Mouse (Mus musculus) MEL (cell line): Measurements from ENCODE around the gene Map3k1. TPM values are rescaled to one million over a fixed set of nuclear protein-coding genes. Genes with fewer than 3 reads are reported as not detected.
A peak's percentile ranks its signal among the peaks of the same experiment; 100 is the strongest.

Experiments
- DNase-seq: peaks from one replicate; pipeline ENCODE4 v3.0.0; 2011; ENCODE audit warnings: low read depth, low spot score
- H3K27ac ChIP-seq: 2 replicates; pipeline ENCODE4 v1.5.1; 2012; ENCODE audit warnings: low read depth, mild to moderate bottlenecking, control low read depth, low read length, moderate library complexity; ENCODE audit not compliant: control insufficient read depth
- H3K27me3 ChIP-seq, 2 experiments: fragments of 150-350 bp in 1 of 2; sonication (generic) in 1 of 2; 2 replicates each; pipeline ENCODE4 v1.6.1; 2012; ENCODE audit warnings: low read length in 2 of 2, mild to moderate bottlenecking in 2 of 2, improper control_type of control experiment in 1 of 2, moderate library complexity in 1 of 2; ENCODE audit not compliant: insufficient read depth in 2 of 2, control insufficient read depth in 1 of 2
- H3K36me3 ChIP-seq, 2 experiments: 2 replicates each; pipeline ENCODE4 v1.6.1; 2012 to 2014; ENCODE audit warnings: low read length in 2 of 2, improper control_type of control experiment in 1 of 2, inconsistent platforms in 1 of 2, mild to moderate bottlenecking in 1 of 2; ENCODE audit not compliant: insufficient read depth in 2 of 2, control insufficient read depth in 1 of 2
- H3K4me1 ChIP-seq, 2 experiments: fragments of 150-350 bp in 1 of 2; sonication (generic) in 1 of 2; 2 replicates each; pipeline ENCODE4 v1.6.1; 2012; ENCODE audit warnings: low read length in 2 of 2, improper control_type of control experiment in 1 of 2, mild to moderate bottlenecking in 1 of 2; ENCODE audit not compliant: insufficient read depth in 2 of 2, control insufficient read depth in 1 of 2
- H3K4me3 ChIP-seq, 2 experiments: fragments of 150-350 bp in 1 of 2; sonication (generic) in 1 of 2; 2 replicates each; pipeline ENCODE4 v1.5.1; 2012; ENCODE audit warnings: low read depth in 2 of 2, low read length in 2 of 2, mild to moderate bottlenecking in 2 of 2, moderate library complexity in 2 of 2, control low read depth in 1 of 2, improper control_type of control experiment in 1 of 2; ENCODE audit not compliant: control insufficient read depth in 1 of 2, insufficient read depth in 1 of 2
- H3K79me2 ChIP-seq: 2 replicates; pipeline ENCODE4 v1.6.1; 2012; ENCODE audit warnings: mild to moderate bottlenecking, low read length, moderate library complexity; ENCODE audit not compliant: control insufficient read depth, poor library complexity, insufficient read depth
- H3K9ac ChIP-seq: 2 replicates; pipeline ENCODE4 v1.6.1; 2012; ENCODE audit warnings: low read depth, mild to moderate bottlenecking, control low read depth, low read length, moderate library complexity; ENCODE audit not compliant: control insufficient read depth, poor library complexity, severe bottlenecking
- H3K9me3 ChIP-seq: fragments of 150-350 bp; sonication (generic); replicated peaks from 2 replicates; pipeline ENCODE4 v1.6.1; 2012; ENCODE audit warnings: mild to moderate bottlenecking, low read length, improper control_type of control experiment, moderate library complexity; ENCODE audit not compliant: insufficient read depth
- BHLHE40 ChIP-seq: IDR thresholded peaks from 2 replicates; pipeline ENCODE4 v1.6.1; 2012; ENCODE audit warnings: low read depth, mild to moderate bottlenecking, inconsistent platforms, low read length, improper control_type of control experiment, borderline replicate concordance
- CHD1 ChIP-seq: IDR thresholded peaks from 2 replicates; pipeline ENCODE4 v1.6.1; 2012; ENCODE audit warnings: low read depth, mild to moderate bottlenecking, inconsistent platforms, low read length, improper control_type of control experiment
- CTCF ChIP-seq, 3 experiments: IDR thresholded peaks in 2 of 3; conservative IDR thresholded peaks in 1 of 3; 2 replicates each; pipeline ENCODE4 v1.5.1; 2011 to 2012; ENCODE audit warnings: low read length in 3 of 3, low read depth in 2 of 3, mild to moderate bottlenecking in 2 of 3, improper control_type of control experiment in 1 of 3, inconsistent platforms in 1 of 3, mixed read lengths in 1 of 3, moderate library complexity in 1 of 3; ENCODE audit not compliant: control insufficient read depth in 1 of 3, insufficient read depth in 1 of 3, poor library complexity in 1 of 3, severe bottlenecking in 1 of 3
- E2F4 ChIP-seq: IDR thresholded peaks from 2 replicates; pipeline ENCODE4 v1.6.1; 2011; ENCODE audit warnings: low read depth, low read length, improper control_type of control experiment, borderline replicate concordance
- ELF1 ChIP-seq: IDR thresholded peaks from 2 replicates; pipeline ENCODE4 v1.6.1; 2014; ENCODE audit warnings: low read depth, mild to moderate bottlenecking, inconsistent platforms, low read length, improper control_type of control experiment, moderate library complexity
- EP300 ChIP-seq, 2 experiments: IDR thresholded peaks; 2 replicates each; pipeline ENCODE4 v1.6.1; 2011; ENCODE audit warnings: improper control_type of control experiment in 2 of 2, low read length in 2 of 2, low read depth in 1 of 2, mild to moderate bottlenecking in 1 of 2
- ETS1 ChIP-seq: IDR thresholded peaks from 2 replicates; pipeline ENCODE4 v1.6.1; 2012; ENCODE audit warnings: low read depth, mild to moderate bottlenecking, inconsistent platforms, low read length, improper control_type of control experiment, moderate library complexity
- GABPA ChIP-seq: IDR thresholded peaks from 2 replicates; pipeline ENCODE4 v1.6.1; 2012; ENCODE audit warnings: low read depth, mild to moderate bottlenecking, inconsistent platforms, low read length, improper control_type of control experiment, moderate library complexity
- HCFC1 ChIP-seq: IDR thresholded peaks from 2 replicates; pipeline ENCODE4 v1.6.1; 2012; ENCODE audit warnings: low read depth, mild to moderate bottlenecking, inconsistent platforms, low read length, improper control_type of control experiment, moderate library complexity
- JUND ChIP-seq: IDR thresholded peaks from 2 replicates; pipeline ENCODE4 v1.6.1; 2011; ENCODE audit warnings: low read depth, mild to moderate bottlenecking, improper control_type of control experiment, low read length
- KAT2A ChIP-seq: conservative IDR thresholded peaks from 2 replicates; pipeline ENCODE4 v1.6.1; 2012; ENCODE audit warnings: low read depth, low read length, improper control_type of control experiment, inconsistent platforms
- MAFK ChIP-seq: IDR thresholded peaks from 2 replicates; pipeline ENCODE4 v1.6.1; 2011; ENCODE audit warnings: low read depth, mild to moderate bottlenecking, low read length, improper control_type of control experiment, borderline replicate concordance
- MAX ChIP-seq: IDR thresholded peaks from 2 replicates; pipeline ENCODE4 v1.6.1; 2011; ENCODE audit warnings: low read length, improper control_type of control experiment
- MAZ ChIP-seq: IDR thresholded peaks from 2 replicates; pipeline ENCODE4 v1.6.1; 2012; ENCODE audit warnings: low read depth, mild to moderate bottlenecking, inconsistent platforms, low read length, improper control_type of control experiment
- MEF2A ChIP-seq: IDR thresholded peaks from 2 replicates; pipeline ENCODE4 v1.6.1; 2014; ENCODE audit warnings: low read depth, mild to moderate bottlenecking, inconsistent platforms, low read length, improper control_type of control experiment; ENCODE audit not compliant: poor library complexity, insufficient replicate concordance, severe bottlenecking; ENCODE audit errors: extremely low read depth
- MYB ChIP-seq: IDR thresholded peaks from 2 replicates; pipeline ENCODE4 v1.6.1; 2011; ENCODE audit warnings: mild to moderate bottlenecking, low read depth, low read length, improper control_type of control experiment
- MYC ChIP-seq: IDR thresholded peaks from 2 replicates; pipeline ENCODE4 v1.6.1; 2011; ENCODE audit warnings: low read depth, mild to moderate bottlenecking, low read length, improper control_type of control experiment, moderate library complexity
- NELFE ChIP-seq: IDR thresholded peaks from 2 replicates; pipeline ENCODE4 v1.6.1; 2011; ENCODE audit warnings: low read depth, low read length, improper control_type of control experiment
- NRF1 ChIP-seq: IDR thresholded peaks from 2 replicates; pipeline ENCODE4 v1.6.1; 2014; ENCODE audit warnings: low read depth, mild to moderate bottlenecking, inconsistent platforms, low read length, improper control_type of control experiment, moderate library complexity; ENCODE audit not compliant: poor library complexity, insufficient read depth, severe bottlenecking
- POLR2A ChIP-seq, 2 experiments: IDR thresholded peaks; 2 replicates each; pipeline ENCODE4 v1.6.1; 2011 to 2012; ENCODE audit warnings: low read length in 2 of 2, mild to moderate bottlenecking in 2 of 2, control low read depth in 1 of 2, improper control_type of control experiment in 1 of 2, low read depth in 1 of 2, moderate library complexity in 1 of 2; ENCODE audit not compliant: control insufficient read depth in 1 of 2, insufficient read depth in 1 of 2, poor library complexity in 1 of 2
- POLR2AphosphoS2 ChIP-seq: IDR thresholded peaks from 2 replicates; pipeline ENCODE4 v1.6.1; 2011; ENCODE audit warnings: low read length, improper control_type of control experiment
- POLR2AphosphoS5 ChIP-seq: IDR thresholded peaks from 2 replicates; pipeline ENCODE4 v1.6.1; 2012; ENCODE audit warnings: low read depth, borderline replicate concordance, mild to moderate bottlenecking, inconsistent platforms, low read length, moderate library complexity, mixed read lengths
- RAD21 ChIP-seq: IDR thresholded peaks from 2 replicates; pipeline ENCODE4 v1.6.1; 2011; ENCODE audit warnings: mild to moderate bottlenecking, low read depth, low read length, improper control_type of control experiment
- RCOR1 ChIP-seq: IDR thresholded peaks from 2 replicates; pipeline ENCODE4 v1.6.1; 2012; ENCODE audit warnings: low read depth, mild to moderate bottlenecking, inconsistent platforms, low read length, improper control_type of control experiment
- SIN3A ChIP-seq: IDR thresholded peaks from 2 replicates; pipeline ENCODE4 v1.6.1; 2012; ENCODE audit warnings: low read length, improper control_type of control experiment, inconsistent platforms
- SMC3 ChIP-seq: IDR thresholded peaks from 2 replicates; pipeline ENCODE4 v1.6.1; 2011; ENCODE audit warnings: low read depth, low read length, improper control_type of control experiment
- TAL1 ChIP-seq: IDR thresholded peaks from 2 replicates; pipeline ENCODE4 v1.6.1; 2012; ENCODE audit warnings: mild to moderate bottlenecking, inconsistent platforms, low read length, moderate library complexity, mixed read lengths
- TBP ChIP-seq: IDR thresholded peaks from 2 replicates; pipeline ENCODE4 v1.8.0; 2011; ENCODE audit warnings: low read depth, low read length, improper control_type of control experiment
- TCF12 ChIP-seq: IDR thresholded peaks from 2 replicates; pipeline ENCODE4 v1.6.1; 2014; ENCODE audit warnings: low read depth, mild to moderate bottlenecking, inconsistent platforms, low read length, improper control_type of control experiment, moderate library complexity
- UBTF ChIP-seq: IDR thresholded peaks from 2 replicates; pipeline ENCODE4 v1.6.1; 2012; ENCODE audit warnings: low read depth, mild to moderate bottlenecking, inconsistent platforms, low read length, improper control_type of control experiment, moderate library complexity, borderline replicate concordance; ENCODE audit not compliant: insufficient read depth
- USF1 ChIP-seq: IDR thresholded peaks from 2 replicates; pipeline ENCODE4 v1.6.1; 2014; ENCODE audit warnings: low read depth, mild to moderate bottlenecking, inconsistent platforms, low read length, improper control_type of control experiment, moderate library complexity
- USF2 ChIP-seq, 2 experiments: IDR thresholded peaks; 2 replicates each; pipeline ENCODE4 v1.6.1; 2011 to 2012; ENCODE audit warnings: improper control_type of control experiment in 2 of 2, low read length in 2 of 2, borderline replicate concordance in 1 of 2, inconsistent platforms in 1 of 2, low read depth in 1 of 2, mild to moderate bottlenecking in 1 of 2; ENCODE audit not compliant: insufficient read depth in 1 of 2
- ZKSCAN1 ChIP-seq: IDR thresholded peaks from 2 replicates; pipeline ENCODE4 v1.6.1; 2012; ENCODE audit warnings: low read depth, mild to moderate bottlenecking, inconsistent platforms, low read length, improper control_type of control experiment, moderate library complexity
- ZMIZ1 ChIP-seq: IDR thresholded peaks from 2 replicates; pipeline ENCODE4 v1.6.1; 2012; ENCODE audit warnings: low read depth, mild to moderate bottlenecking, inconsistent platforms, low read length, improper control_type of control experiment, moderate library complexity
- ZNF384 ChIP-seq: IDR thresholded peaks from 2 replicates; pipeline ENCODE4 v1.6.1; 2012; ENCODE audit warnings: low read depth, mild to moderate bottlenecking, inconsistent platforms, low read length, improper control_type of control experiment
- polyA plus RNA-seq, 2 experiments: library from polyadenylated mRNA; stranded (reverse) in 1 of 2; unstranded in 1 of 2; fragments of >175 nt in 1 of 2; fragments of >200 nt in 1 of 2; gene quantifications; 2 replicates each; pipeline versions ENCODE4 v1.2.1 to v1.2.4; 2012; ENCODE audit warnings: low replicate concordance in 2 of 2, low read depth in 1 of 2; ENCODE audit not compliant: insufficient read length in 2 of 2, insufficient read depth in 1 of 2, missing spikeins in 1 of 2
- total RNA-seq: library from RNA; depleted of rRNA; stranded (reverse); fragments of 300-350 nt; gene quantifications from 2 replicates; pipeline ENCODE4 v1.2.3, GENCODE M21; 2012

Gene Map3k1
- total and polyA plus RNA-seq, 3 experiments, result 4.3 to 20.7 (median 4.4) TPM

DNA sequence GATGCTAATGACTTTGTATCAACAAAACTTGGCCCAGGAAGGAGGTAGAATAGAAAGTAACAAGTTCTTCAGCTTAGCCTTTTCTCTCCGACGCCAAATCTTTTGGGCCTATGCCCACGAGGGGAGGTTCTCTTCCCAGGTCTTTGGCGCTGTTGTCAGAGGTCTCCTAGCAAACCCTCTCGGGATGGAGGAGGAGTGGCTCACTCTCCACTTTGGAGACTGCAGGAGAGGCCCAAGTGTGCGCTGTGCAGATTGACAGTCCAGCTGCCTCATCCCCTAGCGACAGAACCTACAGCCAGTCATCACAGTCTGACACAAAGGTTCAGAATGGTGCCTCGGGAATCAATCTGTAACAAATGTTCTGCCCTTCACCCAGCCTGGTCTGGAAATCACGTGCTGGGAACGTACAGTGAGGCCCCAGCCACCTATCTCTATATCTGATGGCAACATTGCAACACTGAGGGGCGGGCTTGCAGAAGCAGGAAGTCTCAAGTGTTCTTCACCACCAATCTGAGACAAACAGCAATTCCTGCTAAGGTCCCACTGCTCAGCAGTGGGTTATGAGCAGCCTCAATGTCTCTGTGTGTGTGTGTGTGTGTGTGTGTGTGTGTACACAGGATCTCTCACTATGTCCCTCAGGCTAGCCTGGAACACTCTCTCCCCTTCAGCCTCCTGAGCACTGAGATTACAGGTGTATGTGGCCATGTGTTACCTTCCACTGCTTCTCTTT, 12.4 kb downstream of the Map3k1 start:
- Histone ChIP-seq H3K36me3 (no peaks in the 10 kb centered on the region; a peak in 1 of 4 replicates), H3K4me1 (peaks cover 0 to 16% of the 10 kb centered on the region in 2 experiments; a peak in 3 of 4 replicates), H3K9ac (peak overlapping the region; percentile 50; the same call in 1 of the 2 replicates), H3K27ac (peak overlapping the region; percentile 62), H3K9me3 (no peaks in the 10 kb centered on the region), H3K4me3 (peak overlapping the region; percentile 53 to 67), H3K79me2 (peaks cover 3% of the 10 kb centered on the region; the same call in 1 of the 2 replicates), H3K27me3 (no peaks in the 10 kb centered on the region)
- DNase-seq, result peak; percentile 84
- TF ChIP-seq TBP, result no peak
- peak; percentile 79 for TF ChIP-seq MYC
- TF ChIP-seq ZMIZ1, result no peak
- peak; percentile 87 for TF ChIP-seq SIN3A
- no peak for TF ChIP-seq UBTF
- no peak for TF ChIP-seq HCFC1
- TF ChIP-seq KAT2A, result no peak
- TF ChIP-seq MAFK, result no peak
- peak; percentile 57 for TF ChIP-seq TCF12
- TF ChIP-seq RCOR1, result peak; percentile 85; the same call in 1 of the 2 replicates
- TF ChIP-seq USF2 (IDR thresholded peaks at IDR 0.05; ENCODE audit: borderline replicate concordance in 1 of 2, insufficient read depth in 1 of 2, low read depth in 1 of 2, low read length in 2 of 2), result peak in 1 of 2 experiments; percentile 55; a peak in 1 of 4 replicates
- no peak for TF ChIP-seq ZKSCAN1
- TF ChIP-seq POLR2AphosphoS5, result no peak
- TF ChIP-seq POLR2A (IDR thresholded peaks at IDR 0.05; ENCODE audit: control insufficient read depth in 1 of 2, insufficient read depth in 1 of 2, low read depth in 1 of 2, low read length in 2 of 2, poor library complexity in 1 of 2), result 0 out of 4 replicates have a peak, but pooled peaks of 1 of the 2 experiments have one; percentile 12
- 0 out of 2 replicates have a peak, but pooled peaks have one; percentile 44 for TF ChIP-seq MYB
- peak; percentile 55 for TF ChIP-seq TAL1
- TF ChIP-seq BHLHE40, result peak; percentile 98
- peak; percentile 81 for TF ChIP-seq ELF1
- TF ChIP-seq E2F4, result no peak
- no peak for TF ChIP-seq JUND
- TF ChIP-seq USF1, result peak; percentile 92
- TF ChIP-seq RAD21, result no peak
- TF ChIP-seq POLR2AphosphoS2, result no peak
- no peak for TF ChIP-seq CHD1
- peak; percentile 79 for TF ChIP-seq ETS1
- 0 out of 2 replicates have a peak, but pooled peaks have one; percentile 15 for TF ChIP-seq MEF2A
- no peak for TF ChIP-seq MAZ
- TF ChIP-seq ZNF384, result no peak
- 0 out of 2 replicates have a peak, but pooled peaks have one; percentile 22 for TF ChIP-seq NELFE
- peak; percentile 91 for TF ChIP-seq MAX
- TF ChIP-seq NRF1, result no peak
- no peak for TF ChIP-seq SMC3
- no peak for TF ChIP-seq GABPA
- no peak for TF ChIP-seq CTCF (IDR thresholded peaks at IDR 0.05 in 2 of 3, conservative IDR thresholded peaks at IDR 0.05 in 1 of 3; ENCODE audit: control insufficient read depth in 1 of 3, insufficient read depth in 1 of 3, low read depth in 2 of 3, low read length in 3 of 3, poor library complexity in 1 of 3, severe bottlenecking in 1 of 3)
- peak; percentile 58 to 74 for TF ChIP-seq EP300 (IDR thresholded peaks at IDR 0.05; ENCODE audit: low read depth in 1 of 2, low read length in 2 of 2)
